Mouse (Mus musculus): Measurements from ENCODE around the gene Pck1. TPM values are rescaled to one million over a fixed set of nuclear protein-coding genes. Genes with fewer than 3 reads are reported as not detected.

Pck1 gene
- polyA plus RNA-seq, 1 experiment = not detected

DNA sequence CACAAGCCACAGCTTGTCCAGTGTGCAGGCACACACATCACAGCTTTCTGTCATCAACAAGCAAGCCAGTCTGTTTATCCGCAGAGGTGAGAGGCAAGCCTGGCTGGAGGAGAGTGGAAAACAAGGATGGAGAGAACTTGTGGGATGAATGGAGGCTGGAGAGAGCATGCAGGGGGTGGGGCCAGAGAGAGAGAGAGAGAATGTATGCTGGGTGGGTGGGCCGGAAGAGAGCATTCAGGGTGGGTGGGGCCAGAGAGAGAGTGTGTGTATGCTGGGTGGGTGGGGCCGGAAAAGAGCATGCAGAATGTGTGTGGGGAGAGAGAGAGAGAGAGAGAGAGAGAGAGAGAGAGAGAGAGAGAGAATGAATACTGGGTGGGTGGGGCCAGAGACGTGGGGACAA is 51.8 kb downstream of the Pck1 start:
- TF ChIP-seq MYOG (IDR thresholded peaks at IDR 0.05; ENCODE audit: control insufficient read depth, extremely low read depth, insufficient read length) = no peak
- no peak overlapping the region for H3ac ChIP-seq (ENCODE audit: control insufficient read depth, insufficient read length, low read depth)
- no peaks in the 10 kb centered on the region for H3K36me3 ChIP-seq (ENCODE audit: control insufficient read depth, insufficient read depth)

DNA sequence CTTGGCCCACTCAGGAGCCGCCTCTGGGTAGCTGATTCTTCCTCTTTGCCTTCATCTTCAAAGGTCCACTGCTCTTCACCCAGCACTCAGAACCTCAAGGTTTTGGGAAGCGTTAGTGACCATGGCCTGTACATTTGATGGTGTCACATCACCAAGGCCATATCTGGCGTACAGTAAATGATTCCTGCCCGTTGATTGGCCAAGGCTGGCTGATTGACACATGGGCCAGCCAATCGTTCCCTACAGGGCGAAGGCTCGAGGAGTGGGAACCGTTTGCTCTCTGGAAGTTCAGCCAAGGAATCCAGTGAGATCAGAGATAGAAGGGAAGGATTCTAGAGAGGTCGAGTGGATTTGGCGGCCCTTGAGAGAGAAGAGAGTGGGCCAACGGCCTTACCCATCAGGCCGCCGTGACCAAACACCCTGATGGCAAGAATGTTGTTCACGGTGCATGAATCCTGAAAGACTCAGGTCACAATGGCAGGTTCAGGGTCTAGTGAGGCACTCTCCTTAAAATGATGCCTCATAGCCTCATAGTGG is 52.8 kb downstream of the Pck1 start:
- TF ChIP-seq MYOD1 (IDR thresholded peaks at IDR 0.05; ENCODE audit: control insufficient read depth, insufficient read length, low read depth) (no peak), CTCF (IDR thresholded peaks at IDR 0.05; ENCODE audit: control insufficient read depth, insufficient read depth, insufficient read length) (no peak), MAX (IDR thresholded peaks at IDR 0.05) (no peak)
- H3K27me3 ChIP-seq (ENCODE audit: control insufficient read depth, insufficient read depth, insufficient read length) = peaks cover 4% of the 10 kb centered on the region
- H3K4me3 ChIP-seq (ENCODE audit: insufficient read depth, poor library complexity, severe bottlenecking) = no peak overlapping the region
- H3ac ChIP-seq (ENCODE audit: control insufficient read depth, insufficient read length, low read depth) = no peak overlapping the region
- no peaks in the 10 kb centered on the region for H3K79me3 ChIP-seq (ENCODE audit: low read depth)
- H3K36me3 ChIP-seq (ENCODE audit: control insufficient read depth, insufficient read depth) = no peaks in the 10 kb centered on the region
- H3K79me2 ChIP-seq (ENCODE audit: control insufficient read depth, insufficient read depth) = no peaks in the 10 kb centered on the region

More for the DNA sequence above, 51.8 kb downstream of the Pck1 start:
- Histone ChIP-seq H3K27me3 (ENCODE audit: control insufficient read depth, insufficient read depth, insufficient read length) (peaks cover 4% of the 10 kb centered on the region), H3K79me2 (ENCODE audit: control insufficient read depth, insufficient read depth) (no peaks in the 10 kb centered on the region), H3K4me3 (ENCODE audit: insufficient read depth, poor library complexity, severe bottlenecking) (no peak overlapping the region), H3K79me3 (ENCODE audit: low read depth) (no peaks in the 10 kb centered on the region)

DNA sequence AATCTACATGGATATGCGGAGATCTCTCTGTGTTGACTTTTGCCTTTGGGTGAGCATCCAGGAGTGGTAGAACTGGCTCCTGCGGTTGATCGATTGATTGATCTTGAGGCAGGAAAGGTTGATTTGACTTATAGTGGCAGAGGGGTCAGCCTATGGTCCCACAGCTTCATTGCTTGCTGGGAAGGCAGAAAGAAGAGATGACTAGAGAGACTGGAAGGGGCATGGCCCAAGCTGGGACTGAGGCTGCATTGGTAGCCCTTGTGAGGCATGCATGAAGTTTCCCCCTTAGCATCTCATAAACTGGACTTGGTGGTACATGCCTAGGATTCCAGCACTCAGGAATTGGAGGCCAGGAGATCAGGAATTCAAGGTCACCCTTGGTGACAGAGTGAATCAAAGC is 54.2 kb downstream of the Pck1 start:
- Histone ChIP-seq H3K79me2 (ENCODE audit: control insufficient read depth, insufficient read depth) (no peaks in the 10 kb centered on the region), H3K36me3 (ENCODE audit: control insufficient read depth, insufficient read depth) (no peaks in the 10 kb centered on the region)
- no peak for TF ChIP-seq MAX (IDR thresholded peaks at IDR 0.05)
- no peak for TF ChIP-seq USF1 (IDR thresholded peaks at IDR 0.05; ENCODE audit: low read depth)
- no peak for TF ChIP-seq CEBPB (IDR thresholded peaks at IDR 0.05; ENCODE audit: low read depth)
- TF ChIP-seq MYOG (IDR thresholded peaks at IDR 0.05; ENCODE audit: control insufficient read depth, extremely low read depth, insufficient read length) = no peak
- TF ChIP-seq MYOD1 (IDR thresholded peaks at IDR 0.05; ENCODE audit: control insufficient read depth, insufficient read length, low read depth) = no peak
- no peak for TF ChIP-seq FOSL1 (IDR thresholded peaks at IDR 0.05; ENCODE audit: insufficient read depth, low read length, poor library complexity, severe bottlenecking)
- TF ChIP-seq CTCF (IDR thresholded peaks at IDR 0.05; ENCODE audit: control insufficient read depth, insufficient read depth, insufficient read length) = no peak

More for the DNA sequence above, 54.2 kb downstream of the Pck1 start:
- peaks cover 4% of the 10 kb centered on the region for H3K27me3 ChIP-seq (ENCODE audit: control insufficient read depth, insufficient read depth, insufficient read length)
- no peak overlapping the region for H3ac ChIP-seq (ENCODE audit: control insufficient read depth, insufficient read length, low read depth)
- no peaks in the 10 kb centered on the region for H3K79me3 ChIP-seq (ENCODE audit: low read depth)
- H3K4me3 ChIP-seq (ENCODE audit: insufficient read depth, poor library complexity, severe bottlenecking) = no peak overlapping the region

Other genes with a start within 250 kb of the Pck1 start
- 0.01 TPM for gene Bmp7, start 212.7 kb upstream of the Pck1 start, polyA plus RNA-seq (2012; fragmentation: generic; extraction: Trizol)
- not detected for gene Spo11, start 175.3 kb upstream of the Pck1 start, polyA plus RNA-seq (2012; fragmentation: generic; extraction: Trizol)
- gene Rae1, start 152.9 kb upstream of the Pck1 start, polyA plus RNA-seq (2012; fragmentation: generic; extraction: Trizol) = 83.7 TPM
- 31.3 TPM for gene Rbm38, start 132.6 kb upstream of the Pck1 start, polyA plus RNA-seq (2012; fragmentation: generic; extraction: Trizol)
- not detected for gene Ctcfl, start 33.5 kb upstream of the Pck1 start, polyA plus RNA-seq (2012; fragmentation: generic; extraction: Trizol)
- gene Zbp1, start 65.9 kb downstream of the Pck1 start, polyA plus RNA-seq (2012; fragmentation: generic; extraction: Trizol) = 0.08 TPM
- 180 TPM for gene Pmepa1, start 123.5 kb downstream of the Pck1 start, polyA plus RNA-seq (2012; fragmentation: generic; extraction: Trizol)